Mouse (Mus musculus) myocyte (in vitro differentiated cells): Measurements from ENCODE around the gene Dnajc1.

ENCODE experiments used
- POLR2A ChIP-seq: IDR thresholded peaks from one replicate; pipeline ENCODE4 v1.6.1; 2011; ENCODE audit warnings: low read depth, mild to moderate bottlenecking, control low read depth, moderate library complexity; ENCODE audit not compliant: insufficient read length
- REST ChIP-seq: IDR thresholded peaks from one replicate; pipeline ENCODE4 v1.6.1; 2011; ENCODE audit warnings: mild to moderate bottlenecking, control low read depth, moderate library complexity; ENCODE audit not compliant: insufficient read depth, insufficient read length
- TCF12 ChIP-seq: IDR thresholded peaks from one replicate; pipeline ENCODE4 v1.6.1; 2011; ENCODE audit warnings: mild to moderate bottlenecking, control low read depth; ENCODE audit not compliant: poor library complexity, insufficient read depth, severe bottlenecking

- TF ChIP-seq TCF12 (no peak), POLR2A (no peak), REST (no peak)
Measured at GRCm38 (mm10) chr2:18389631-18390030, 3.0 kb downstream of the Dnajc1 start.
